Mouse (Mus musculus) kidney, adult 2 months (tissue): Measurements from ENCODE around the gene Tec.

Source experiments
- CTCF ChIP-seq: fragments of 200-500 bp; conservative IDR thresholded peaks from 2 replicates; pipeline ENCODE4 v1.5.1; 2011; ENCODE audit warnings: low read depth, mild to moderate bottlenecking, control low read depth, low read length, moderate library complexity, mixed read lengths; ENCODE audit not compliant: insufficient read depth, insufficient read length
- POLR2A ChIP-seq: fragments of 200-500 bp; IDR thresholded peaks from one replicate; pipeline ENCODE4 v1.6.1; 2011; ENCODE audit warnings: low read depth, low read length, control low read depth

DNA sequence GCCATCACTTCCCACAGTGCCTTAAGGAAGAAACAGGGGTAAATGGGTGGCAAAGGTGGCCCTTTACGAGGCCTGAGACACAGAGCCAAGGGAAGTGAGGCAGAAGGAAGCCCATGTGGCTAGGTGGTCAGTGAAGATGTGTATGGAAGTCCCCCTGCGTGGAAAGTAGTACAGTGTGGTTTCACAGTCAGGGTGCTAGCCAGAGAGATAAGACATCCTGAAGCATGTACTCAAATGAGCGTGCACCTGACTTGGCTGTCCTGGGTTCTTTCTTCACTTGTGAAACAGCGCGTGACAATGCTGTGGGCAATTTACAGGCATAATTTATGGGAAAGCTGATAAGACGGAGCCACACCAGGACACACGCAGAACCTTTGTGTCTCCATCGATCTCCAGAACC, 57.3 kb downstream of the Tec start:
- TF ChIP-seq CTCF (no peak), POLR2A (no peak)
